Mouse (Mus musculus): ENCODE measurements around the gene Ccnd1.

Ccnd1 gene

DNA sequence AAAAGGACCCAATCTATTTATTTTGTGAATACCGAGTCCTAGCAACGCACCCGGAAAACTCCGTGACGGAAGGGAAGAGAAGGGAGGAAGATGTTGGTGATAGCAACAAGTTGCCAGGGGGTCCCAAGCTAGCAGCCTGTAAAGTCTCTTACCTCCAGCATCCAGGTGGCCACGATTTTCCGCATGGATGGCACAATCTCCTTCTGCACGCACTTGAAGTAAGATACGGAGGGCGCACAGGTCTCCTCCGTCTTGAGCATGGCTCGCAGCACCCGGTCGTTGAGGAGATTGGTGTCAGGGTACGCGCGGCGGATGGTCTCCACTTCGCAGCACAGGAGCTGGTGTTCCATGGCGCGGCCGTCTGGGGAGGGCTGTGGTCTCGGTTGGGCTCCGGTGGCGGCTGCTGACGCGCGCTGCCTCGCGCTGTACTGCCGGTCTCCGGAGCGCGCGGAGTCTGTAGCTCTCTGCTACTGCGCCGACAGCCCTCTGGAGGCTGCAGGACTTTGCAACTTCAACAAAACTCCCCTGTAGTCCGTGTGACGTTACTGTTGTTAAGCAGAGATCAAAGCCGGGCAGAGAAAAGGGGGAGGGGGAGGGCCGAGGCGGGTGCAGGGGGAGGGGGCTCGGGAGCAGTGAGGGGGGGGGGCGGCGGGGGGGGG is at the start of gene Ccnd1:
Gene Ccnd1, minus strand, starts transcription at position 582 of the 659 bp plus-strand sequence.
- DNase-seq (ENCODE audit: low read depth, low spot score): no peak

DNA sequence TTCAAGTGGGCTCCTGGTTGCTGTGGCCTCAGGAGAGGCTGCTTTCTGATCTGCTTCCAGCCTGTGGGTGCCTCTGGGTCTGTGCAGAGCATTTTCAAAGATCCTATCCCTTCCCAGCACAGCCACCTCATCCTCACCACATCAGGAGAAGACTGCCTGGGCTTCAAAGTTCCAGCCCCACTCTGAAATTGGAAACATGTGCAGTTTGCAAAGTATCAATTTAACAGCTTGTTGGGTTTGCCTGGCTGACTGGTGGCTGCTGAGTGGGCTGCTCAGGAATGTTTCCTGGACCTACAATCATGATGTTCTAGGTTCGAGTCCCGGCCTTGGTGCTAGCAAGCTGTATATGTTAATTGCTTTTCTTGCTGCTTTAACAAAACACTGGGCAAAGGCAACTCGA is 49.1 kb upstream of the Ccnd1 start:
- no peak for DNase-seq (ENCODE audit: low read depth, low spot score)

DNA sequence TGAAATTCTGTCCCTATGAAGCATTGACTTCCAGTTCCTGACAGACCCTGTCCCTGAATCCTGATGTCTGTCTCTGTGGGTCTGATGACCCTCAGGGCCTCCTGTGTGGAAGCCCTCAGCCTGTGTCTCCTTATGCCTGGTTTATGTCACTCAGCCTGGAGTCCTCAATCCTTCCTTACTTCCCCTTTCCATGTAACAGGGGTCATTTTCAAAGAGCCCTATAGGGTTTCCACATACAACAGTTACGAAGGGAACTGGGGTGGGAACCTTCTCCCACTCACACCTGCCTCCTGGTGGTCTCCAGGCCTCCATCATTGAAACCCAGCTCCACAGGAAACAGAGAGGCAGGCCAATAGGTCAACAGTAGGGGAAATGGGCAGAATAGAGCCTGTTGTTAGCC is 45.4 kb upstream of the Ccnd1 start:
- DNase-seq (ENCODE audit: low read depth, low spot score): no peak

DNA sequence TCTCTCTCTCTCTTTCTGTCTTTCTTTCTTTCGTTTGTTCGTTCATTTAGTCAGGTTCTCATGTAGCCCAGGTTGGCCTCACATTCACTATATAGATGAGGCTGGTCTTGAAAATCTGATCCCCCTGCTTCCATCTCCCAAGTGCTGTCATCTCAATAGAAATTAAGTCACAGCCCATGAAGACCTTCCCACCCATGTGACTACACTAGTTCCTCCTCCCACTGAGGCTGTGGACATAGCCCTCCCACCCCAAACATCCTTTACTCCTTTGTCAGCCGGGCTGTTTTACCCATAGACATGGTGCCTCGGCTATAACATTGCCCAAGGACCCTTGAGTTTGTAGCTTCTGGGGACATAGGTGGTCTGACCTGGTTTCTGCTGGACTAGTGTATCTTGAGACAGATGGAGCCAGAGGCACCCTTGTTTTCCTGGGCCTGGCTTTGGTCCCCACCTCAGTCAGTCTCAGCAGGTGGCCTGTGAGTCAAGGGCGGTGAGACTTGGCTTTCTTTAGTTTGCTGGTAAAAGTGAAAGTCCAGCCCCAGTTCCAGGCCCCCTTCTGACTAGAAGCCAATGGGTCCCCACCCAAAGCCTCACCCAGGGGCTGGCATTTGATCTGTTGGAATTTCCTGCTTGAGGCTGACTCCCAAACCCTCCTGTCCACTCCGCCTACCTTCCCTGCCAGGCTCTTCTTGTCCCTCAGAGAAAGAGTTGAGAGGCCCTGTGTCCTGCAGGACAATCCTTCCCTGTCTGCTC is 42.8 kb upstream of the Ccnd1 start:
- DNase-seq (ENCODE audit: low read depth, low spot score): no peak

DNA sequence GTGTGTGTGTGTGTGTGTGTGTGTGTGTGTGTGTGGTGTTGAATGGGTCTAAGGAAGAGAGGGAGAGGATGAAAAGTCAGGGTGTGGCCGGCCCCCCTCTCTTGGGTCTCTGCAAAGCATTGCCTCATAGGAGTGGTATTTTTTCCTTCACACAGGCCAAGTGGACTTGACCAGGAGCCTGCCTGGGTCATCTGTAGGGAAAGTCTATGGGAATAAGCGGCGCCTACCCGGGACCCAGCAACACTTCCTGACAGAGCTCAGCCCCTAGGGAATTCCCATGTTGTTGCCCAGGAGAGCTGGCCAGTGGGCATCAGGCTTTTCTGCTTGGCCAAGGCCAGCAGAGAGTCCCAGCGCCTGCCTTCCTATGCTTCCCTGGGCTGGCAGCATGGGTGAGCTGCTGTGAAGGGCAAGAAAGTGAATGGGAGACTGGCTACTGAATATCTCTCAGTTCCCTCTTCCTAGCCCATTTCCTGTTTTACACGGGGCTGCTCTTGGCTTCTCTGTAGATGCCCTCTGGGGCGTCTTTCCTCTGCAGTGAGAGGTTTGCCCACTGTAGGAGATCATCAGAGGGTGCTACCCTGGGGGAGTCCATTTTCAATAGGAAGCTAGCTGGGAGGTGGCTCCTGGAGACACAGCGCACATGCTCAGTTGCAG is 41.8 kb upstream of the Ccnd1 start:
- no peak for DNase-seq (ENCODE audit: low read depth, low spot score)

DNA sequence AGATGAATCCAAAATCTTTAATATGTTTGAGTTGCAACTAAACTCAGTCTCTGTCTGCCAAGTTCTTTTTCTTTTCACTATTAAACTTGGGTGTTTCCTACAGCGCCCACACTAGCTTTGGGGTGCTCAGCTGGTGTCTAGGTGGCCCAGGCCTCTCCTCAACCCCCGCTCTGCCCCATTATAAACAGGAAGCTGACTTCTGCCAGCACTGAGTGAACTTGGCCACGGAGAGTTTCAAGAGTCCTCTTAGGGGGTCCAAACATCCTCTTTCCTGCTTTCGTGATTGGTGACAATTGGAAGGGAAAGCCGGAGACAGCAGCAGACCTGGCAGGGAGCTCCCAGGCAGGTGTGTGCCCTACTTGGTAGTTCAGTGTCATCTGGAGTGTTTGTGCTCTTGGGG is 40.1 kb upstream of the Ccnd1 start:
- DNase-seq (ENCODE audit: low read depth, low spot score): no peak

DNA sequence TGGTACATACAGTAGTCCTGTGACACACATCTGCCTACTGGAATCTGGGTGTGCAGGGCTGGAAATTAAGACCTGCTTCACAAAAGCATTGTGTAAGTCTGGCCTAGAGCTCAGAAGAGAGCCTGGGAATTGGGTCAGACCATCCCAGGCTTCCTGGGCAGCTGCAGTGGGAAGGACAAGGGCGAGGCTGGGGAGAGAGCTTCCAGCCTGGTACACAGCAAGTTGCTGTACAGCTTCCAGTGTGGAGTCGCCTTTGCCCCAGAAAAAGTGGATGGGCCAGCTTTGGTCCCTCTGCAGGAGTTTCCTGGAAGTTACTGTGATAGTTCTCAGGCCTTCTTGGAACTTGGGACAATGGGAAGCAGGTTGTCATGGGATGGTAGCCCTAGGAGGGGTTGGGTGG is 37.4 kb upstream of the Ccnd1 start:
- DNase-seq (ENCODE audit: low read depth, low spot score): no peak

DNA sequence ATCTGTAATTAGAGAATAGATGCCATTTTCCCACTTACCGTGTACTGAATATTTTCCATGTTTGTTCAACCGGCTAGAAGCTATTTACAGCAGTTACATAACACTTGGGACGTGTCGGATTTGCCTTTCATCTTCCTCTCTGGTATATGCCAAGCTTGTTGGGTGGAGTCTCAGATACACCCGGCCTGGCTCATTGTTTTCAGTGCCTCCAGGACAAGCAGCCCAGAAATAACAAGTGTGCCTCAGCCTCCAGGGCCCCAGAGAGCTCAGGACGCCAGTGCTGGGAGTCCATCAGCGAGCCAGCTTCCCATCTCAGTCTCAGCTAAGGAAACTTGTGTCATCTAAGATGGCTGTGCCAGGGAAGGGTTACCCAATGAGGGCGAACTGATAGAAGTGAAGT is 33.7 kb upstream of the Ccnd1 start:
- DNase-seq (ENCODE audit: low read depth, low spot score): no peak

DNA sequence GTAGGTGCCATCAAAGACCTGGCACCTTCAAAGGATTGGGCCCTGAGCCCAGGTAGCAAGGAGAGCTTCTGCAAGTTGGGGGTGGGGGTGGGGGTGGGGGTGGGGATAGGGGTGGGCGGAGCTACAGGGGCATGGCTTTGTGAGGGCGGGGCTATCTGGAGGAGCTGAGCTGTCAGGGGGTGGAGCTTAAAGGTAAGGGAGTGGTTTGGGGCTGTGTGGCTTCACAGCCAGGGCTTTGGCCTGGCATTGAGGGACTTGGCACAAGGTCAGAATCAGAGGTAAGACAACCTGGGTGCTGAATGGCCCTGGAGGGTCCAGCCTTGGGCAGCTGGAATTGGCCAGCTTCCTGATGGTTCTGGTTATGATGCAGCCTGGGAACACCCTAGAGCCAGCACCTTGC is 32.0 kb upstream of the Ccnd1 start:
- no peak for DNase-seq (ENCODE audit: low read depth, low spot score)

DNA sequence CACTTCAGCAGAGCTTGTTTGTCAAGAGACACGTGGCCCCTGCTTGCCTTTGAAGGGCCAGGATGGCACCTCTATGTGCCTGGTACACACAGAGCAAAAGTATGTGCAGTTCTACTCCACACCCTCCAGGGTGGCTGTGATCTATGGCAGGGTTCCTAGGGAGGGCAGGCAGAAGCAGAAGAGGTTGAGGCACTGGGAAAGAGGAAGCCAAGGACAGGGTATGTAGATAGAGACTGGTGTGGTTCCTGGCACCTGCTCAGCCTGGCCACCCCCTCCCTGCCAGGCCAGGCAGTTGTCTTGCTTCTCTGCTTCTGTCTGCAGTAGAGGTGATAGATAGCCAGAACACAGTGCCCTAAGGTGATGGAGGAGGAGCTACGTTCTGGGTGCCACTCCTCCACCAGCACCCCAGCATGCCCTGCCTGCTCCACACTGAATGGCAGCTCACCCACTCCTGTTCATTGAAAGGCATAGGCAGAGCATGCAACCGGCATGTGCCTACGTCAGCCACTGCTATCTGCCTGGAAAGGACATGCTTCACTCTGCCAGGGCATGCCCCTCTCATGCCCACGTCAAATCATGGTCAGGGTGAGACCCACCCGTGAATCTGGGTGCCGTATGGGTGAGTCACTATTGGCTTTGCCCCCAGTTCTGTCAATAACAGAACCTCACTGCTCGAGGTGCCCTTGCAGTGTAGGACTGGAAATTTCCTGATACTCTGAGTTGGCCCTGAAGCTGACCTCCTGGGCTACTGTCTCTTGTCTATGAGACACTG is 31.5 kb upstream of the Ccnd1 start:
- DNase-seq (ENCODE audit: low read depth, low spot score): no peak

DNA sequence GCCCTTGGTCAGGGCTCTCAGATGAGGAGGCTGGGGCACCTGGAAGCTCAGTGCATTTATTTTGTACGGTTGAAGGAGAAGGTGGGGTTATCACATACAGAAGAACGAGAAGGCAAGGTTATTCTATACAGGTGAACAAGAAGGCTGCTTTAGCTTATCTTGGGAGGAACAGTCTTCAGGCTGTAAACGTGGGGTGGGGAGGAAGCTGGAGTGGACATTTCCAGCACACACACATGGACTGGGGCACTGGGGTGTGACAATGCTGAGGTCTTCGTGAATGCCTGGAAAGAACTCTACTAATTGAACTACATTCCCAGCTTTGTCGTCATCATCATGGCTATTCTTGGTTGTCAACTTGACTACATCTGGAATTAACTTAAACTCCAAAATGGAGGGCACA is 26.2 kb upstream of the Ccnd1 start:
- DNase-seq (ENCODE audit: low read depth, low spot score): no peak

DNA sequence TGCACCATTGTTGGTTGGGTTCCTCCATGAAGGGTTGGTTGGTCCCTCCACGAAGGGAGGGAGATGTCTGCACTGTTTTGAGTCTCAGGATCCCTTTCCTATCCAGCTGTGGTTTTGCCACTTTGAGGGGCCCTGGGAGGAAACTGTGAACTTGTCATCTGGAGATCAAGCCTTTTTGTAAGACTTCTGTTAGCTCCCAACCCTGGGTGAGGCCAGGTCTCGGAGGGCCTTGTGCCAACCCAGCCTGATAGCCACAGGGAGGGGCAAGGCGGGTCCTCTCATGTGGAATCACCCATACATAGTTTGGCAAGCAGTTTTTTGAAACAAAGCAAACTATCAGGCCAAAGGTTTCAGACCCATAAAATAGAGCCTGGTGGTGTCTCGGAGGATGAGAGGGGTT is 24.6 kb upstream of the Ccnd1 start:
- no peak for DNase-seq (ENCODE audit: low read depth, low spot score)

DNA sequence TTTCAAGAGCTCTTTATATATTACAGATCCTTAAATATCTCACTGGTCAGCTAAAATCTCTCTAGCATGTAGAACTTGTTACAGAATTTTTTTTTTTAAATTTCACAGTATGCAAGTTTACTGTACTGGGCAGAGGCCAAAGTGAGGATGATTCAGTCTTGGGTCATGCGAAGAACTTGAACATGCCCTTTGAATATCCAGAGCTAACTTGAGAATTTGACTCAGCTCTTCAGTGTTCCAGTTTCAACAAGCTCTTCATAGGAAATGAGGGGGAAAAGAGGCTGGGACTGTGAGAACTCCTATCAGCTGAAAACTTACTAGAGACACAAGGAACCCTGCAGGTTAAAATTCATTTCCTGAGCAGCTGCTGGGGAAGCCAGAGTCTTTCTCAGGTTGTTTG is 24.2 kb upstream of the Ccnd1 start:
- no peak for DNase-seq (ENCODE audit: low read depth, low spot score)

DNA sequence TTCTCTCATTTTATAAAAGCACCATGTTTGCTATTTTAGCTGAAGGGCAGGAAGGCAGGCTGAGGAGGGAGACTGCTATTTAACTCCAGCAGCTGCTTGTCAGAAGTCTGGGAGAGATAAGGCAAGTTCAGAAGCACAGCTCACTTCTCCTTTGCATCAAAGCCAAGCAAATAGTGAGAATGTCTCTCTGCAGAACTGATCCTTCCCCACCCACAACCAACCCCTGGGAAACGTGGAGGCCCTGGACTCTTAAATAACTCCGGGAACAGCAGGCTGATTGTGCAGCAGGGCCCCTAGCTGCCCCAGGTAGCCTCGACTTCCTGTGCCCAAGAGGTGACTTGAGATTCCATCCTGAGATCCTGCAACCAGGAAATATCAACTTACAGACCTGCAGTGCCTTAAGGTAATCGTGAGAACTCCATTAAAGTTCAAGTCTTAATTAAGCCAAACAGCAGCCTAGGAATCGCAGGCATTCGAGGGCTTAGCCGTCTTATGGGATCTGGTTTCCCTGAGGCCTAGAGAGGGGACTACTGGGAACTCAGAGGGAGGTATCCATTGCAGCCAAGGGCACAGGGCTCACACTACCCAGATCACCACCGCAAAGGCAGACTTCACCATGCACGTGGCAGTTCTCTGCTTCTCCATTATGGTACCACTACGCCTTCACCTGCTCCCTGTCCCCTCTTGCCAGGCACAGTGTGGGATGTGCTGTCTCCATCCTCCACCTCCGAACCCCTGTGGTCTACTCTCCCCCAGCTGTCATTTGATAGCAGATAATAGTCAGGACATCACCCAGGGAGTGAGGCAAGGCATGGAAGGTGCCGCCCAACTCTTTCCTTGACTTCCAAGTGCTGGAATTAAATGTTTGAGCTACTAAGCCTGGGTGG is 19.0 kb upstream of the Ccnd1 start:
- no peak for DNase-seq (ENCODE audit: low read depth, low spot score)

DNA sequence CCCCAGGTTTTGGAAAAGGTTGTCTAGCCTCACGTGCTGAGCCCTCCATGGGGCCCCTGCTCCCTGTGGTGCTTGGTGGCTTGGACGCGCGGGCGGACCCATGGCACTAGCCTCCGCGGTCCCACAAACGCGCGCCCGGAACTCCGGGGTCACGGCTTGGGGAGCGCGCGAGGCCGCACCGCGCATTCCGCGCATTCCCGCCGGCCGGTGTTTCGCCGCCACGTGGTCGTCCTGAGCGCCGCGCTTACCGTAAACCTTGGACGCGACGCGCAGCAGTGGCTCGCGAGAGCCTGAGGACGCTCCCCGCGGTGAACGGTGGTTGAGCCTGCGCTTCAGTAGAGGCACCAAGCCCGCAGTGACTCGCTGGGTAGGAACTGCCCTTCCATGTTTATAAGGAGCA is 3.5 kb upstream of the Ccnd1 start:
- DNase-seq (ENCODE audit: low read depth, low spot score): no peak

DNA sequence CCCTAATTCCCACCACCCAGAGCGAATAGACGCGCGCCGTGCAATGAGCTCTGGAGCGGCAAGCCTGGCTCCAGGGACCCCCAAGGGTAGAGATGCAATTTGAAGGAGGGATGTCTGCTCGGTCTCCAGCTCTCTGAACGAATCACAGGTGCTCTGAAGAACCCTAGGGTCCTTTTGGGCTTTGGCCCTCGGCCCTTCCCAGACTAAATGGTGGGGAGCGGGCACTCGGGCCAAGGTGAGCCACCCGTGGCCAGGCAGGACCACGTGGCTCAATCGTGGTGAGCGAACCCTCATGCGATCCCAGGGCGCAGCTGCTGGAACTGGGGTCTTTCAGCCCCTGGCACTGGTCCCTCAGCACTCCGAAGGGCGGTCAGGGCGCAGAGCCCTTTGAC is 3.0 kb upstream of the Ccnd1 start:
- DNase-seq (ENCODE audit: low read depth, low spot score): no peak

DNA sequence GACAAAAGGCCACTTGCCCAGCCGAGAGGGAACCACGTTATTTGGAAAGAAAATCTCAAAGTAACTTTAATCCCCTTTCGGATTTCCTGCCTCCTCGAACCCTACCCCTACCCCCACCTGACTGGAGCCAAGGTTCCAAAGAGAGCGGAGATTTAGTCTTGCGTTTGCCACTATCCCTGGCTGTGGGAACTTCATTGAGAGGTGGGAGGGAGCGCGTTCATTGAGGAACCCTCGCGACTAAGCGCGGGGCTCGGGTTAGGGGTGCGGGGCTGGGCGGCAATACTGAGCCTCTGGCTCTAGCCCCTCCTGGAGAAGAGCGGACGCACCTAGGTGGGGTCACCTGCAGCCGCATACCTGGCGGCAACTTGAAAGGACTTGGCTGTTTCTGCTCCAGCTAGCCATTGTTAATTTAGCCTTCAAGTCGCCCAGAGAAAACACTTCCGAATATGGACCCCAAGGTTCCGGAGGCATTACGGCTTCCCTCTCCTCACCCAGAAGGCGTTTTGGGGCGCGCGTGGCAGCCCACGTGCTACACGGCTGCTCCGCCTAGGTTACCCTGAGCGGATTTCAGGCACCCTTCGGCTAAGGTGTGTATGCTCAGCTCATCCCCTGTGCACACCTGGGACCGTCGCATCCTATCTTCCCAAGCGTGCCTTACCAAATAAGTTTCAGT is 2.5 kb upstream of the Ccnd1 start:
- DNase-seq (ENCODE audit: low read depth, low spot score): no peak

DNA sequence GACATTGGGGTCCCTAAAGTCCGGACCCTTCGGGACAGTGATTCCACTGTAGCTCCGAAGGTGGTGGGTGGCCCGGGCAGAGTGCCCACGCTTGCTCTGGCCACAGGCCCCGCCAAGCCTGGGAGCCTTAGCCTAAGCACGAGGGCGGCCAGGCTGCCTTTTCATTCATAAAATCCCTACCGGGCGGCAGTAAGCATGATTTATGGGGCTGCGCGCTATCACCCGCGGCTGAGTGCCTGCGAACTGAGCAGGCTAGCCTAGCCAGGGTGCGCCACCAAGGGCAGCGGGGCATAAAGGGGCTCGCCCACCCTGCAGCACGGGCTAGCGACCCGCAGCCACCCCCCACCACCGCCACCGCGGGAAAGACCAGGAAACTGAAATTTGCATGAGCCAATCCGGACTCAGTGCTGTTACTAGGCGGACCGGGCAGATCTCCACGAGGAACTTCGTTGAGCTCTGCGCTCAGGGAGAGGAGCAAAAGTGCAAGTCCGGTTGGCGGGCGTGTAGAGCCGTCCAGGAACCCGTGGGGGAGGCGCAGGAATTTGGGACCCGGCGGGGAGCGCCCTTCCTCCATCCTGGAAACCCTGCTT is 1.6 kb upstream of the Ccnd1 start:
- no peak for DNase-seq (ENCODE audit: low read depth, low spot score)

DNA sequence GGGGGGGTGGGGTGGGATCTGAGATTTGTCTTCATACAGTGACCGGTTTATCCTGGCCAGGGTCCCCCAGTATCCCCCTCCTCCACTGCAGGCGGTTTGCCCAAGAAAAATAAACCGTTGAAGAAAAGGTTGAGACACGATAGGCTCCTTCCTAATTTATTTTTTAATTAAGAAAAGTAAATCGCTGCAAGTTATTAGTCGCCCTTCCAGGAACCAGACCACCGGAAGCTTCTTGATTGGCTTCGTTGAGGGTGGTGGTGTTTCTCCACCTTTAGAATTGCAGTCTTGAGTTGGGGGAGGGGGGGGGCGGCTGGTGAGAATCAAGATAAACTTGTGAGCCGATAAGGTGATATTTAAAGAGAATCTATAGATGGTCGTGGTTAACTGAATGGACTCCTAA is 860 bp upstream of the Ccnd1 start:
- DNase-seq (ENCODE audit: low read depth, low spot score): no peak

DNA sequence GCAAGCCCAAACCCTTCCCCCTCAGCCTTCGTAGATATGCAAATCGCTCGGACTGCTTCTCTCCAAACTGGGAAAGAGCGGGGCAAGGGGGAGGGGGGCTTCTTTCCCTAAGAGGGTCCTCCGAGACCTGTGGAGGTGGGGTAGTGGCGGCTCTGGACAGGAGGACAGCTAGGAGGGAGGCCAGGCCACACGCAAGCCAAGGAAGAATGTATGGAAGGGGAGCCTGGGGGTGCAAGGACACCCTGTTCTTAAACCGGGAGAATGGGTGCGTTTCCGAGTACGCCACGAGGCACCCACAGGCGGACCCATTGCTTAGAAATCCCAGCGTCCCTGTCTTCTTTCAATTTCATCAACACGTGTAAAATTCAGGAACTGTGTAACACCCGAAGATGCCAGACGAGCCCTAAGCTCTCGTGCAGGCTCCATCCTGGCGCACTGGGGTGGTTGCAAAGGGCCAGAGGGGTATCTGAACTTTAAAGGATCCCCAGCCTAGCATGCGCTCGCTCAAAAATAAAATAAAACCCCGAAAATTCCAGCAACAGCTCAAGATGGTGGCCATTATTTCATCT is 362 bp upstream of the Ccnd1 start:
- no peak for DNase-seq (ENCODE audit: low read depth, low spot score)
